Mouse (Mus musculus): ENCODE data around the gene Pip5kl1.

GRCm38 (mm10) chr2:32536634-32537359 lies 37.8 kb upstream of the Pip5kl1 start:
- no peak for TF ChIP-seq POLR2A (IDR thresholded peaks at IDR 0.05; ENCODE audit: insufficient read depth, low read length)
- no peak for TF ChIP-seq CTCF (IDR thresholded peaks at IDR 0.05; ENCODE audit: low read depth, low read length)
- TF ChIP-seq EP300 (IDR thresholded peaks at IDR 0.05; ENCODE audit: insufficient read depth, low read depth, low read length), result 0 out of 2 replicates have a peak, but pooled peaks have one; percentile 56

Measured in ES-Bruce4 (cell line).